Mouse (Mus musculus): Measurements from ENCODE around the gene Il12rb2.

DNA sequence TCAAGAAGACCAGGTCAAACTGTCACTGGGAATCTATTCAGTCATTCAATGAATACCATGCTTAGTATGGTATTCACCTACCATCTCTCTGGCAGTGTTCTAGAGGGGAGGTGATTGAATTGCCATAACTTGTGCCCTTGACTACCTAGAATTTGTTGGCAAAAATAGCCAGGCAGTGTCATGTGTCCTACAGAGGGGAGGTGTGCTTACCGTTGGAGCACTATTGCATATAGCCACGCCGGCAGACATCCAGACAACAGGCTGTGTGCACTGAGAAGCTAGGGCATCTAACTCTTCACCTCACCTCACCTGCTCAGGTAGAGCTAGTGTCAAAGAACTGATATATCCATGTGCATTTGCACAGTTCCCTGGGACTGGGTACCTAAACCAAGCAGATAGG is 74.8 kb downstream of the Il12rb2 start:
- TF ChIP-seq CTCF (IDR thresholded peaks at IDR 0.05; ENCODE audit: low read depth) (no peak), EP300 (optimal IDR thresholded peaks at IDR 0.05) (no peak)
